Mouse (Mus musculus) heart, embryonic 12.5 days (tissue): ENCODE measurements around the gene Slc44a1. TPM values are rescaled to one million over a fixed set of nuclear protein-coding genes. Genes with fewer than 3 reads are reported as not detected.

Experiments
- ATAC-seq: fragments of 200-750 bp; cut with Nextera tagmentation; 2 replicates; pipeline ENCODE4 v1.8.0; 2017; ENCODE audit warnings: moderate TSS enrichment, moderate library complexity; ENCODE audit not compliant: insufficient number of reproducible peaks, low FRiP score
- H3K27ac ChIP-seq: fragments of 300-500 bp; sonication (generic); 2 replicates; pipeline ENCODE4 v1.5.1; 2016; ENCODE audit warnings: mild to moderate bottlenecking, moderate library complexity; ENCODE audit not compliant: poor library complexity, severe bottlenecking
- H3K27me3 ChIP-seq: fragments of 300-500 bp; sonication (generic); replicated peaks from 2 replicates; pipeline ENCODE4 v1.6.1; 2016; ENCODE audit warnings: mild to moderate bottlenecking, moderate library complexity
- H3K36me3 ChIP-seq: fragments of 300-500 bp; sonication (generic); 2 replicates; pipeline ENCODE4 v1.6.1; 2016; ENCODE audit warnings: mild to moderate bottlenecking, moderate library complexity
- H3K4me1 ChIP-seq: fragments of 300-500 bp; sonication (generic); replicated peaks from 2 replicates; pipeline ENCODE4 v1.6.1; 2016; ENCODE audit warnings: mild to moderate bottlenecking
- H3K4me2 ChIP-seq: fragments of 300-500 bp; sonication (generic); 2 replicates; pipeline ENCODE4 v1.6.1; 2016; ENCODE audit warnings: mild to moderate bottlenecking, moderate library complexity
- H3K4me3 ChIP-seq: fragments of 300-500 bp; sonication (generic); 2 replicates; pipeline ENCODE4 v1.5.1; 2016; ENCODE audit warnings: mild to moderate bottlenecking
- H3K9ac ChIP-seq: fragments of 300-500 bp; sonication (generic); 2 replicates; pipeline ENCODE4 v1.6.1; 2016; ENCODE audit warnings: mild to moderate bottlenecking, moderate library complexity
- H3K9me3 ChIP-seq: fragments of 300-500 bp; sonication (generic); replicated peaks from 2 replicates; pipeline ENCODE4 v1.6.1; 2016; ENCODE audit warnings: mild to moderate bottlenecking, moderate library complexity
- WGBS: fragments of 180-500 bp; shearing (Covaris S2); methylation state at CpG from one replicate; pipeline ENCODE4 v1.1.7; 2016; 5-methylcytosine and 5-hydroxymethylcytosine counted together
- polyA plus RNA-seq: library from polyadenylated mRNA; unstranded; fragments of >200 nt; fragmentation: Nextera tagmentation; extraction: Ambion mirVana; gene quantifications from 2 replicates; pipeline ENCODE4 v1.2.1, GENCODE M21; 2016

Gene Slc44a1
- polyA plus RNA-seq = 28.7 and 30.2 TPM in 2 replicates

- Histone ChIP-seq H3K27ac (peak within 1 kb of the TSS; percentile 81), H3K9ac (peak within 1 kb of the TSS; percentile 87), H3K4me3 (peak within 1 kb of the TSS; percentile 72), H3K36me3 (no peaks in the 10 kb centered on the region), H3K27me3 (no peaks in the 10 kb centered on the region), H3K4me2 (peak within 1 kb of the TSS; percentile 91), H3K4me1 (peaks cover 24% of the 10 kb centered on the region), H3K9me3 (no peaks in the 10 kb centered on the region)
- ATAC-seq = peak; percentile 95
- under 1% methylated on average over 94 of the region's 122 CpGs for WGBS
These were observed at the start of gene Slc44a1 for GRCm38 (mm10) chr4:53440010-53440815. Gene Slc44a1, plus strand, starts transcription at chr4:53440413.

DNA sequence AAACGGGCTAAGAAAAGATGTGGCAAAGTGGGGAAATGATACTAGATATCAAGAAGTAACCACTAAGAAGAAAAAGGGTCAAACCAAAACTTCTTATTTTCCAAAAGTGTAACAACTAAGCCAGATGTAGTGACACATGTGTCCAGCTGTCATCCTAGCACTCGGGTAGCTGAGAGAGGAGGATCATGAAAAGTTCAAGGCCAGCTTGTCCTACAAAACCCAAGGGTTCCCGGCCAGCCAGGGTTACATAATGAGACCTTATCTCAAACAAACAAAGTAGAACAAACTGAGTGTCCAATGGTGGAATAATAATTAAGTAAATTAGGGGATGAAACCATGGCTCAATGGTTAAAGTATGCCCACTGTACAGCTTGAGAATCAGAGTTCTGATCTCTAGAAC is 45.2 kb upstream of the Slc44a1 start:
- 55% methylated on average over 3 of the region's 3 CpGs for WGBS
- H3K27ac ChIP-seq = no peak overlapping the region
- H3K4me2 ChIP-seq = no peak overlapping the region
- H3K4me1 ChIP-seq = peaks cover 24% of the 10 kb centered on the region
- ATAC-seq = no peak
- no peaks in the 10 kb centered on the region for H3K9me3 ChIP-seq
- no peak overlapping the region for H3K9ac ChIP-seq
- H3K27me3 ChIP-seq = no peaks in the 10 kb centered on the region
- H3K4me3 ChIP-seq = no peak overlapping the region
- H3K36me3 ChIP-seq = no peaks in the 10 kb centered on the region

GRCm38 (mm10) chr4:53396623-53397192 is 43.5 kb upstream of the Slc44a1 start:
- Histone ChIP-seq H3K36me3 (no peaks in the 10 kb centered on the region), H3K27ac (no peak overlapping the region), H3K27me3 (no peaks in the 10 kb centered on the region), H3K9me3 (no peaks in the 10 kb centered on the region), H3K9ac (no peak overlapping the region), H3K4me3 (no peak overlapping the region), H3K4me1 (peaks cover 24% of the 10 kb centered on the region), H3K4me2 (no peak overlapping the region)
- ATAC-seq = no peak
- 71% methylated on average over 11 of the region's 11 CpGs for WGBS

DNA sequence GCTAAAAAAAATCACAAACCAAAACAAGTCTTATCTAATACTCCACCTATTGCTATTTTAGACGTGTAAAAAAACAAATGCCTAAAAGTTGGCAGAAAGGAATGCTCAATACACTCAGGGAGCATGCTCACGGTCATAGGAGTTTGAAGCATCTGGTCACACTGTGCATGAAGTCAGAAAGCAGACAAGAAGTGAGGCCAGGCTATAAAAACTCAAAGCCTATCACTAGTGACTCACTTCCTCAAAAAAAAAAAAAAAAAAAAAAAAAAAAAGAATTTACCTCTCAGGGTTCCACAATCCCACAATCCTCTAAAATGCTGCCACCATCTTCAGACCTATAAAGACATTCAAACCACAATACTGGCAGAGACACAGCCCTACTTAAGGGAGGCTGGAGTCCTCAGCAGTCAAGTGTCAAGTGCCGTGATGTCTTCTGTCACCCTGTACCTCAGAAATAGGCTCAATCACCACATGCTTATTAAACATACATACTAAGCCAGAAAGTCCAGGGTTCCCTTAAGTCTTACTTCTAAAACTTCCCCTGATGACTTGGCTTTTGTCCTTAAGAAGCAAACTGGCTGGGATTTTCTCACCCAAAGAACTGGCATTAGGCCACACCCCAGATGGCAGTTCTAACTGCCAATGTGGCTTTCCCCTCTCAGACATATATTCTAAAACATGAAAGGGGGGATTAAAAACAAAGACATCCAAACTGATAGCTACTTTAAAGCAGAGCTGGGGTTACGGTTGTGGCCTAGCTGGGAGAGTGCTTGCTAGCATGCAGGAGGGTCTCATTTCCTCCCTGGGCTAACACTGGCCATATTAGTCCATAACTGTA is 42.7 kb upstream of the Slc44a1 start:
- no peaks in the 10 kb centered on the region for H3K9me3 ChIP-seq
- ATAC-seq = no peak
- peaks cover 29% of the 10 kb centered on the region for H3K4me1 ChIP-seq
- H3K9ac ChIP-seq = no peak overlapping the region
- H3K27me3 ChIP-seq = no peaks in the 10 kb centered on the region
- no peak overlapping the region for H3K4me2 ChIP-seq
- H3K36me3 ChIP-seq = no peaks in the 10 kb centered on the region
- 48% methylated on average over 4 of the region's 4 CpGs for WGBS
- no peak overlapping the region for H3K4me3 ChIP-seq
- no peak overlapping the region for H3K27ac ChIP-seq

DNA sequence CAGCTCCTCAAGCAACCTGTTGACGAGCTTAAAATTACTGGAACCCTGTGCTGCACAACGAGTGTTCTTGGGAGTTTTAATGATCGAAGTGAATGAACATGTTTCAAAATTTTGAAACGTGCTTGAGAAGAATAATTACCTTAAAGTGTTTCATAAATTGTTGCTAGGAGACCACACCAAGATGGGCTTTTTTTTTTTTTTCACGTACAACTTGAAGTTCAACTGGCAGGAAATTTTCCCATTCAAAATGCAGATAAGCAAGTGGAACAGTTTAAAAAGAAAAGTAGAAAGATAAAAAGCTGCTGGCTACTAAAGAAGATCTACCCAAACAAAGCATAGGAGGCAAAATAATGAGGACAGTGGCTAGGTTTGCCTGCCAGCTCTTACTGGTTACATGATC is 41.7 kb upstream of the Slc44a1 start:
- no peaks in the 10 kb centered on the region for H3K27me3 ChIP-seq
- no peak for ATAC-seq
- no peak overlapping the region for H3K4me3 ChIP-seq
- no peaks in the 10 kb centered on the region for H3K36me3 ChIP-seq
- H3K9me3 ChIP-seq = no peaks in the 10 kb centered on the region
- 0 out of 2 replicates have a peak overlapping the region, but pooled peaks have one; percentile 6 for H3K27ac ChIP-seq
- peaks cover 29% of the 10 kb centered on the region for H3K4me1 ChIP-seq
- H3K4me2 ChIP-seq = no peak overlapping the region
- 44% methylated on average over 5 of the region's 5 CpGs for WGBS
- no peak overlapping the region for H3K9ac ChIP-seq

DNA sequence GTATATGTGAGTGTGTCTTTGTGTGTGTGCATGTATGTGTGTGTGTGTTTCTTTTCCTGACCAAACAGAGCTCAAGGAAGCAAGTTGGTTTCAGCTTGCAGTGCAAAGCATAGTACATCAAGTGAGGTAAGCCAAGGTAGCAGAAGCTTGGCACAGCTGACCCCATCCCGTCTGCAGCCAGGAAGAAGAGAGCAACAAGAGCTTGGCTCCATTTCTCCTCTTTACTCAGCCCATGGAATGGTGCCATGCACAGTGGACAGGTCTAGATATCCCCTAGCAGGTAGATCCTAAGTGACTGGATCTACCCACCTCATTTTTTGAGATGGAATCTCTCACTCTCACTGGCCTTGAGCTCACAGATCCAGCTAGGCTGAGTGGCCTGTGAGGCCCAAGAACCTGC is 40.8 kb upstream of the Slc44a1 start:
- H3K4me3 ChIP-seq = no peak overlapping the region
- H3K9me3 ChIP-seq = no peaks in the 10 kb centered on the region
- H3K27me3 ChIP-seq = no peaks in the 10 kb centered on the region
- no peaks in the 10 kb centered on the region for H3K36me3 ChIP-seq
- ATAC-seq = no peak
- WGBS = 86% methylated on average over 1 of the region's 1 CpGs
- no peak overlapping the region for H3K9ac ChIP-seq
- H3K27ac ChIP-seq = no peak overlapping the region
- no peak overlapping the region for H3K4me2 ChIP-seq
- peaks cover 29% of the 10 kb centered on the region for H3K4me1 ChIP-seq

GRCm38 (mm10) chr4:53403386-53403785 is 36.8 kb upstream of the Slc44a1 start:
- WGBS = 92% methylated on average over 12 of the region's 12 CpGs
- H3K27me3 ChIP-seq = no peaks in the 10 kb centered on the region

GRCm38 (mm10) chr4:53404431-53404925 is 35.7 kb upstream of the Slc44a1 start:
- Histone ChIP-seq H3K9me3 (no peaks in the 10 kb centered on the region), H3K4me2 (no peak overlapping the region), H3K27ac (no peak overlapping the region), H3K4me3 (no peak overlapping the region), H3K36me3 (no peaks in the 10 kb centered on the region), H3K27me3 (no peaks in the 10 kb centered on the region), H3K9ac (no peak overlapping the region), H3K4me1 (peaks cover 5% of the 10 kb centered on the region; the same call in 1 of the 2 replicates)
- no peak for ATAC-seq
- WGBS = 86% methylated on average over 6 of the region's 6 CpGs

More at GRCm38 (mm10) chr4:53403386-53403785, 36.8 kb upstream of the Slc44a1 start:
- H3K4me2 ChIP-seq = no peak overlapping the region
- no peaks in the 10 kb centered on the region for H3K9me3 ChIP-seq
- no peak overlapping the region for H3K27ac ChIP-seq
- no peak overlapping the region for H3K9ac ChIP-seq
- no peaks in the 10 kb centered on the region for H3K36me3 ChIP-seq
- peaks cover 13% of the 10 kb centered on the region for H3K4me1 ChIP-seq
- ATAC-seq = no peak
- no peak overlapping the region for H3K4me3 ChIP-seq

GRCm38 (mm10) chr4:53406866-53407265 is 33.3 kb upstream of the Slc44a1 start:
- no peak overlapping the region for H3K4me2 ChIP-seq
- no peaks in the 10 kb centered on the region for H3K27me3 ChIP-seq
- H3K4me1 ChIP-seq = peaks cover 10% of the 10 kb centered on the region; the same call in 1 of the 2 replicates
- H3K9me3 ChIP-seq = no peaks in the 10 kb centered on the region
- ATAC-seq = no peak
- no peaks in the 10 kb centered on the region for H3K36me3 ChIP-seq
- H3K27ac ChIP-seq = no peak overlapping the region
- no peak overlapping the region for H3K4me3 ChIP-seq
- H3K9ac ChIP-seq = no peak overlapping the region

- no peaks in the 10 kb centered on the region for H3K36me3 ChIP-seq
- ATAC-seq = no peak
- no peak overlapping the region for H3K9ac ChIP-seq
- H3K4me1 ChIP-seq = peaks cover 12% of the 10 kb centered on the region
- H3K27me3 ChIP-seq = no peaks in the 10 kb centered on the region
- no peak overlapping the region for H3K4me2 ChIP-seq
- no peak overlapping the region for H3K27ac ChIP-seq
- no peaks in the 10 kb centered on the region for H3K9me3 ChIP-seq
- H3K4me3 ChIP-seq = no peak overlapping the region
- WGBS = 72% methylated on average over 8 of the region's 8 CpGs
These were observed 31.4 kb upstream of the Slc44a1 start for GRCm38 (mm10) chr4:53408821-53409220.
